Mouse (Mus musculus) liver, adult 2 months (tissue): Measurements from ENCODE around the gene Elp4.

Experiments
- CTCF ChIP-seq: fragments of 200-500 bp; IDR thresholded peaks from 2 replicates; pipeline ENCODE4 v1.5.1; 2011; ENCODE audit warnings: low read depth, low read length, control low read depth
- POLR2A ChIP-seq: fragments of 200-500 bp; IDR thresholded peaks from 2 replicates; pipeline ENCODE4 v1.6.1; 2011; ENCODE audit warnings: low read length, control low read depth; ENCODE audit not compliant: insufficient read depth; ENCODE audit errors: extremely low read depth

DNA sequence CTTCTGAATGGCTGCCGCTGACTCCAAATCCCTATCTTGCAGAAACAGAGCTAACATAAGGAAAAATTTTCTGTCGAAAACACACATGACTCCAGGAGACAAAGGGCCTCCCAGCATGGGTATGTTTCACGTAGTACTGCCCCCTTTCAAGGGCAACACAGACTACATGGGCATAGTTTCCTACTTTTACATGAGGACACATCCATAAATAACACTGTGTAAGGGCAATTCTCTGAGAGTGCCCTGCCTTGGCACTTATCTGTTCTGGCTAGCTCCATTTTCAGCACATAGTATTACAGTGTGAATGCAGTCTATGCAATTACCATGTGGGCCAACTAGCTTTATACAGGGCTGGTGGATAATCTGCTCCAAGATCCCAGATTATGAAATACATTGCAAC, 89.2 kb downstream of the Elp4 start:
- TF ChIP-seq POLR2A (no peak), CTCF (no peak)
